Mouse (Mus musculus) cerebellum, adult 2 months (tissue): ENCODE data around the gene Arhgap31.

ENCODE experiments used
- CTCF ChIP-seq: fragments of 200-500 bp; IDR thresholded peaks from 2 replicates; pipeline ENCODE4 v1.5.1; 2011; ENCODE audit warnings: low read depth, mild to moderate bottlenecking, control low read depth, low read length, moderate library complexity, borderline replicate concordance; ENCODE audit not compliant: insufficient read depth
- POLR2A ChIP-seq: fragments of 200-500 bp; IDR thresholded peaks from 2 replicates; pipeline ENCODE4 v1.6.1; 2011; ENCODE audit warnings: low read length, control low read depth, borderline replicate concordance; ENCODE audit not compliant: insufficient read depth

- TF ChIP-seq CTCF (no peak), POLR2A (no peak)
These were observed 12.5 kb downstream of the Arhgap31 start for GRCm38 (mm10) chr16:38700392-38701162.
